Mouse (Mus musculus) lung, postnatal 0 days (tissue): ENCODE results near the gene Capn11. TPM values are rescaled to one million over a fixed set of nuclear protein-coding genes. Genes with fewer than 3 reads are reported as not detected.

Experiments
- ATAC-seq: fragments of 200-750 bp; cut with Nextera tagmentation; 2 replicates; pipeline ENCODE4 v1.8.0; 2017; ENCODE audit warnings: moderate library complexity
- DNase-seq: peaks from one replicate; pipeline ENCODE4 v3.0.0-alpha.2; 2016; ENCODE audit warnings: low spot score
- H3K27ac ChIP-seq: fragments of 300-500 bp; sonication (generic); 2 replicates; pipeline ENCODE4 v1.5.1; 2014; ENCODE audit warnings: antibody characterized with exemption, mild to moderate bottlenecking, low read length, mixed read lengths
- H3K27me3 ChIP-seq: fragments of 300-500 bp; sonication (generic); replicated peaks from 2 replicates; pipeline ENCODE4 v1.6.1; 2014; ENCODE audit warnings: low read length, mixed read lengths; ENCODE audit not compliant: insufficient read depth
- H3K36me3 ChIP-seq: fragments of 300-500 bp; sonication (generic); 2 replicates; pipeline ENCODE4 v1.6.1; 2014; ENCODE audit warnings: low read length, mixed read lengths; ENCODE audit not compliant: insufficient read depth
- H3K4me1 ChIP-seq: fragments of 300-500 bp; sonication (generic); 2 replicates; pipeline ENCODE4 v1.6.1; 2014; ENCODE audit warnings: antibody characterized with exemption, low read depth, low read length, mixed read lengths; ENCODE audit not compliant: insufficient read depth
- H3K4me2 ChIP-seq: fragments of 300-500 bp; sonication (generic); replicated peaks from 2 replicates; pipeline ENCODE4 v1.6.1; 2014; ENCODE audit warnings: low read depth, mild to moderate bottlenecking, low read length, moderate library complexity, mixed read lengths
- H3K4me3 ChIP-seq: fragments of 300-500 bp; sonication (generic); 2 replicates; pipeline ENCODE4 v1.5.1; 2014; ENCODE audit warnings: low read depth, low read length
- H3K9ac ChIP-seq: fragments of 300-500 bp; sonication (generic); replicated peaks from 2 replicates; pipeline ENCODE4 v1.6.1; 2014; ENCODE audit warnings: low read depth, mild to moderate bottlenecking
- H3K9me3 ChIP-seq: fragments of 300-500 bp; sonication (generic); 2 replicates; pipeline ENCODE4 v1.6.1; 2016; ENCODE audit warnings: low read length, mixed read lengths
- CTCF ChIP-seq: IDR thresholded peaks from 2 replicates; pipeline ENCODE4 v1.5.1; 2016; ENCODE audit warnings: antibody characterized with exemption, mild to moderate bottlenecking
- EP300 ChIP-seq: IDR thresholded peaks from 2 replicates; pipeline ENCODE4 v1.6.1; 2016; ENCODE audit warnings: antibody characterized with exemption, mild to moderate bottlenecking, control low read depth
- WGBS: fragments of 180-500 bp; shearing (Covaris S2); extraction: QIAGEN DNeasy Blood & Tissue Kit; methylation state at CpG from one replicate; pipeline ENCODE4 v1.1.7; 2014; 5-methylcytosine and 5-hydroxymethylcytosine counted together
- polyA plus RNA-seq: library from polyadenylated mRNA; unstranded; fragments of >200 nt; fragmentation: Nextera tagmentation; extraction: Ambion mirVana; gene quantifications from 2 replicates; pipeline ENCODE4 v1.2.1, GENCODE M21; 2015

Capn11 gene
- 0.08 TPM in 1 of 2 replicates, not detected in the other for polyA plus RNA-seq

GRCm38 (mm10) chr17:45659225-45659624 is at the start of gene Capn11:
TSS of gene Capn11 (minus strand) at chr17:45659325.
- no peak within 1 kb of the TSS for H3K4me3 ChIP-seq
- ATAC-seq (no peak), DNase-seq (no peak)

GRCm38 (mm10) chr17:45708179-45708578 is 49.1 kb upstream of the Capn11 start:
- no peaks in the 10 kb centered on the region for H3K36me3 ChIP-seq
- H3K4me3 ChIP-seq: no peak overlapping the region
- no peak for ATAC-seq
- DNase-seq: no peak
- WGBS: 69% methylated on average over 8 of the region's 8 CpGs
- no peak overlapping the region for H3K9ac ChIP-seq
- TF ChIP-seq EP300: no peak
- no peaks in the 10 kb centered on the region for H3K27me3 ChIP-seq
- H3K4me1 ChIP-seq: peaks cover 2% of the 10 kb centered on the region; the same call in 1 of the 2 replicates
- no peak overlapping the region for H3K4me2 ChIP-seq
- H3K27ac ChIP-seq: no peak overlapping the region
- no peaks in the 10 kb centered on the region for H3K9me3 ChIP-seq

More at GRCm38 (mm10) chr17:45659225-45659624, at the start of gene Capn11:
- Histone ChIP-seq H3K9me3 (no peaks in the 10 kb centered on the region), H3K27me3 (no peaks in the 10 kb centered on the region), H3K4me1 (no peaks in the 10 kb centered on the region), H3K4me2 (no peak within 1 kb of the TSS), H3K36me3 (peaks cover 6% of the 10 kb centered on the region; the same call in 1 of the 2 replicates), H3K9ac (no peak within 1 kb of the TSS), H3K27ac (no peak within 1 kb of the TSS)
- 88% methylated on average over 4 of the region's 4 CpGs for WGBS
- TF ChIP-seq CTCF (no peak), EP300 (no peak)

GRCm38 (mm10) chr17:45707376-45707775 is 48.3 kb upstream of the Capn11 start:
- Histone ChIP-seq H3K4me1 (peaks cover 2% of the 10 kb centered on the region; the same call in 1 of the 2 replicates), H3K4me3 (no peak overlapping the region), H3K9ac (no peak overlapping the region), H3K9me3 (no peaks in the 10 kb centered on the region), H3K36me3 (no peaks in the 10 kb centered on the region), H3K27ac (no peak overlapping the region), H3K4me2 (no peak overlapping the region), H3K27me3 (no peaks in the 10 kb centered on the region)
- WGBS: 19% methylated on average over 3 of the region's 3 CpGs
- TF ChIP-seq EP300 (no peak), CTCF (peak; percentile 43)
- ATAC-seq: no peak
- no peak for DNase-seq

GRCm38 (mm10) chr17:45706796-45707195 is 47.7 kb upstream of the Capn11 start:
- Histone ChIP-seq H3K4me2 (no peak overlapping the region), H3K4me3 (no peak overlapping the region), H3K36me3 (no peaks in the 10 kb centered on the region), H3K27me3 (no peaks in the 10 kb centered on the region), H3K4me1 (peaks cover 2% of the 10 kb centered on the region; the same call in 1 of the 2 replicates), H3K9ac (no peak overlapping the region), H3K27ac (no peak overlapping the region), H3K9me3 (no peaks in the 10 kb centered on the region)
- DNase-seq (no peak), ATAC-seq (no peak)
- 52% methylated on average over 5 of the region's 5 CpGs for WGBS
- TF ChIP-seq CTCF: 0 out of 2 replicates have a peak, but pooled peaks have one; percentile 12
- TF ChIP-seq EP300: no peak

- peak overlapping the region; percentile 81 for H3K27ac ChIP-seq
- no peak for ATAC-seq
- 54% methylated on average over 7 of the region's 7 CpGs for whole genome bisulfite sequencing
- no peak for DNase-seq
- H3K36me3 ChIP-seq: no peaks in the 10 kb centered on the region
- H3K27me3 ChIP-seq: no peaks in the 10 kb centered on the region
- TF ChIP-seq CTCF: no peak
- no peak for TF ChIP-seq EP300
- H3K9me3 ChIP-seq: no peaks in the 10 kb centered on the region
- no peak overlapping the region for H3K9ac ChIP-seq
- H3K4me1 ChIP-seq: peaks cover 2% of the 10 kb centered on the region; the same call in 1 of the 2 replicates
- no peak overlapping the region for H3K4me2 ChIP-seq
- no peak overlapping the region for H3K4me3 ChIP-seq
These were observed 44.1 kb upstream of the Capn11 start for GRCm38 (mm10) chr17:45703187-45703586.

- no peak for TF ChIP-seq CTCF
- TF ChIP-seq EP300: peak; percentile 94
- no peak overlapping the region for H3K9ac ChIP-seq
- H3K27ac ChIP-seq: peak overlapping the region; percentile 88
- H3K36me3 ChIP-seq: no peaks in the 10 kb centered on the region
- no peak overlapping the region for H3K4me2 ChIP-seq
- peak; percentile 90 for DNase-seq
- no peaks in the 10 kb centered on the region for H3K9me3 ChIP-seq
- 25% methylated on average over 4 of the region's 4 CpGs for WGBS
- H3K4me3 ChIP-seq: no peak overlapping the region
- no peaks in the 10 kb centered on the region for H3K27me3 ChIP-seq
- peak; percentile 67 for ATAC-seq
- peaks cover 2% of the 10 kb centered on the region; the same call in 1 of the 2 replicates for H3K4me1 ChIP-seq
These were observed 43.1 kb upstream of the Capn11 start for GRCm38 (mm10) chr17:45702254-45702653.

GRCm38 (mm10) chr17:45701236-45701591 is 42.1 kb upstream of the Capn11 start:
- WGBS: 66% methylated on average over 9 of the region's 9 CpGs

More at GRCm38 (mm10) chr17:45701236-45701591, 42.1 kb upstream of the Capn11 start:
- no peak overlapping the region for H3K9ac ChIP-seq
- no peaks in the 10 kb centered on the region for H3K36me3 ChIP-seq
- H3K9me3 ChIP-seq: no peaks in the 10 kb centered on the region
- peak overlapping the region; percentile 88 for H3K27ac ChIP-seq
- TF ChIP-seq EP300: no peak
- no peak for TF ChIP-seq CTCF
- no peaks in the 10 kb centered on the region for H3K27me3 ChIP-seq
- DNase-seq (no peak), ATAC-seq (no peak)
- no peak overlapping the region for H3K4me2 ChIP-seq
- peaks cover 2% of the 10 kb centered on the region for H3K4me1 ChIP-seq
- no peak overlapping the region for H3K4me3 ChIP-seq
